Mouse (Mus musculus) myocyte (in vitro differentiated cells): ENCODE measurements at regions not wholly inside any gene's neighbourhood (a gene's known extent, or its start where the extent isn't known, plus 50 kb on each side); places are given as distances from the start of the nearest gene placed in this dataset.

Experiments
- H3K27me3 ChIP-seq: one replicate; pipeline ENCODE4 v1.6.1; 2011; ENCODE audit not compliant: control insufficient read depth, insufficient read depth, insufficient read length
- H3K36me3 ChIP-seq: one replicate; pipeline ENCODE4 v1.6.1; 2011; ENCODE audit not compliant: control insufficient read depth, insufficient read depth
- H3K4me2 ChIP-seq: one replicate; pipeline ENCODE4 v1.6.1; 2011; ENCODE audit warnings: low read depth, control low read depth
- H3K4me3 ChIP-seq: one replicate; pipeline ENCODE4 v1.5.1; 2011; ENCODE audit warnings: mild to moderate bottlenecking, control low read depth, moderate library complexity
- H3K79me2 ChIP-seq: one replicate; pipeline ENCODE4 v1.6.1; 2011; ENCODE audit not compliant: control insufficient read depth, insufficient read depth
- H3ac ChIP-seq: one replicate; pipeline ENCODE4 v1.6.1; 2011; ENCODE audit not compliant: control insufficient read depth, insufficient read length
- CEBPB ChIP-seq: IDR thresholded peaks from 2 replicates; pipeline ENCODE4 v1.6.1; 2011; ENCODE audit warnings: mild to moderate bottlenecking, moderate library complexity; ENCODE audit not compliant: poor library complexity, insufficient read depth, severe bottlenecking
- E2F4 ChIP-seq: IDR thresholded peaks from one replicate; pipeline ENCODE4 v1.6.1; 2011; ENCODE audit warnings: mild to moderate bottlenecking, control low read depth, moderate library complexity; ENCODE audit not compliant: insufficient read depth
- MYOD1 ChIP-seq, 3 experiments: IDR thresholded peaks; one replicate each; pipeline ENCODE4 v1.6.1; 2011; ENCODE audit warnings: control low read depth in 2 of 3, low read depth in 2 of 3, mild to moderate bottlenecking in 2 of 3, moderate library complexity in 1 of 3; ENCODE audit not compliant: insufficient read length in 2 of 3, control insufficient read depth in 1 of 3
- MYOG ChIP-seq, 3 experiments: IDR thresholded peaks; one replicate each; pipeline ENCODE4 v1.6.1; 2011; ENCODE audit warnings: control low read depth in 2 of 3, low read depth in 2 of 3, mild to moderate bottlenecking in 2 of 3; ENCODE audit not compliant: insufficient read length in 2 of 3, control insufficient read depth in 1 of 3, insufficient read depth in 1 of 3
- POLR2AphosphoS2 ChIP-seq: IDR thresholded peaks from one replicate; pipeline ENCODE4 v1.6.1; 2011; ENCODE audit warnings: low read depth, control low read depth; ENCODE audit not compliant: insufficient read length
- REST ChIP-seq: IDR thresholded peaks from one replicate; pipeline ENCODE4 v1.6.1; 2011; ENCODE audit warnings: mild to moderate bottlenecking, control low read depth, moderate library complexity; ENCODE audit not compliant: insufficient read depth, insufficient read length
- SRF ChIP-seq: IDR thresholded peaks from one replicate; pipeline ENCODE4 v1.6.1; 2011; ENCODE audit warnings: low read depth; ENCODE audit not compliant: control insufficient read depth, insufficient read length
- TCF12 ChIP-seq: IDR thresholded peaks from one replicate; pipeline ENCODE4 v1.6.1; 2011; ENCODE audit warnings: mild to moderate bottlenecking, control low read depth; ENCODE audit not compliant: poor library complexity, insufficient read depth, severe bottlenecking
- USF1 ChIP-seq: IDR thresholded peaks from one replicate; pipeline ENCODE4 v1.6.1; 2011; ENCODE audit warnings: low read depth, mild to moderate bottlenecking, control low read depth, moderate library complexity

DNA sequence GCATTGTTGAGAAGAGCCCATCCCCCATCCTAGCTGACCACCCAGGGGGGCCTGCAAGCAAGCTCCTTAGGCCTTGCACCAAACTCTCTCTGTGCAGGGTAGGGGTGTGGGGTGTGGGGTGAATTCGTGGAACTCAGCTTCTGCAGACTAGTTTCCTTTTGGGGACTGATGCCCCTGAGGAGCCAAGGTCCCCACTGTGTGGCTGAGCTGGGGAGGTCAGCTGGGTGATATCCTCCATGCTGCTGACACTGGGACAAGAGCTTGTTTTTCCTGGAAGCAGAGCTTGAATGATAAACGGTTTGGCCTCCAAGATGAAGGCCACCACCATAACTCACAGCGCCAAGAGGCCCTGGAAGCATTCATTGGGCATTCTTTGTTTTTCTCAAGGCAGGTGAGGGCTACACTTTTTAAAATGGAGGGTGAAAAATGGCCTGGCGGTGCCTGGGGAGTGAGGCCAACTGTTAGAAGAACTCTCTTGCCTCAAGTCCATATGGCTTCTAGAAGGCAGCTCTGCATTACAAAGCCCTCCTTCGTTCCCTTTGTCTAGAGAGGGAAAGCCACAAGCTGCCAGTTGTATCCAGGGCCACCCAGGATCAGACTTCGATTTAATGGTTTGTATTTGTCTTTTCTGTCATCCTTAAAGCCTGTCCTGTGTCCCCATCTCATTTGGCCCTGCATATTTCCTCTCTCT, 98.8 kb downstream of the Tle3 start:
- peaks cover 8% of the 10 kb centered on the region for H3K27me3 ChIP-seq
- H3K79me2 ChIP-seq = no peaks in the 10 kb centered on the region
- H3ac ChIP-seq = no peak overlapping the region
- H3K4me2 ChIP-seq = no peak overlapping the region
- H3K4me3 ChIP-seq = no peak overlapping the region
- no peaks in the 10 kb centered on the region for H3K36me3 ChIP-seq
- TF ChIP-seq MYOD1 (IDR thresholded peaks at IDR 0.05; ENCODE audit: control insufficient read depth in 1 of 3, insufficient read length in 2 of 3, low read depth in 2 of 3) (no peak), CEBPB (no peak), SRF (no peak), USF1 (no peak), REST (no peak)

DNA sequence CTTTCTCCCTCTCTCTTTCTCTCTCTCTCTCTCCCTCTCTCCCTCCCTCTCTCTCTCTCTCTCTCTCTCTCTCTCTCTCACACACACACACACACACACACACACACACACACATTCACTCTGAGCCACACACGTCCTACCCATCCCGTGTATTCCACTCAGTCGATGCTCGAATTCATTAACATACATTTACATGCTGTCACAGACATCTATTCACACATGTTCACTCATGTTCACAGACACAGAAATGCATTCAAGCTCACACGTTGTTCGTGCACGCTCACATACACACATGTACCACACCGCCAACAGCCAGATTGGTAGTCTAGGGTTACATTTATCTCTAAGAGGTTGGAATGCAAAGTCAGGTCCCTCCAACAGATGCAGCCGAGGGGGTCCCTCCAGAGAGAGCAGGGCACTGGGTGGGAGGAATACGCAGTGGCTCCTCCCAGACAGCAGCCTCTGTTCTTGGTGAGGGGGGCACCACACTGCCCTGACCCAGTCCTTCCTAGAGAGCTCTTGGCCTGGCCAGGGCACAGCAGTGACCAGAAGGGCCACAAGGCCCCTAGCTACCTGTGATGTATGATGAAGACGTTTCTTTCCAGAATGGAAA, 96.8 kb downstream of the Tle3 start:
- H3K4me2 ChIP-seq = no peak overlapping the region
- no peak overlapping the region for H3ac ChIP-seq
- no peak overlapping the region for H3K4me3 ChIP-seq
- no peaks in the 10 kb centered on the region for H3K36me3 ChIP-seq
- H3K27me3 ChIP-seq = peaks cover 2% of the 10 kb centered on the region
- TF ChIP-seq POLR2AphosphoS2 (no peak), USF1 (no peak), MYOG (IDR thresholded peaks at IDR 0.05; ENCODE audit: control insufficient read depth in 1 of 3, insufficient read depth in 1 of 3, insufficient read length in 2 of 3, low read depth in 2 of 3) (no peak), TCF12 (no peak)
- H3K79me2 ChIP-seq = no peaks in the 10 kb centered on the region

DNA sequence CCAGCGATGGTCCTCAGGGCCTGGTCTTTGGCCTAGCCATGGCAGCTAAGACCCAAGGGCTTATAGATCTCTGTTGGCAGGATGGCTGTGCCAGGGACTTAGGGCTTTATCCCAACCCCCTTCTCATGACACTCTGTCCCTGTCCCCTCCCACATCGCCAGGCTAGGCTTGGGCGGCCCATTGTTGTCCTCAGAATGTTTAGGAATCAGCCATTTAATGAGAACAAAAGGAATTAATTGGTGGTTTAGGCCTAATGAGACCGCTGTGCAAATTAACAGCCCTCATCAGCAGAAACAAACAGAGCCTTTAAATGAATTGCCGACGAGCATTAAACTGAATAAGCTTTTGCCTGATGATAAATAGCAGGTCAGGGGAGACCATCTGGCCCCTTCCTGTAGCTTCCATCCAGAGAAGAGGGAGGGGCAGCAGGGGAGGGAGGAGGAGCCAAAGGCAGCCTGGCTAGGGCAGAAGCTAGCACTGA, 96.2 kb downstream of the Tle3 start:
- H3K27me3 ChIP-seq = no peaks in the 10 kb centered on the region

More for the DNA sequence above, 96.2 kb downstream of the Tle3 start:
- no peaks in the 10 kb centered on the region for H3K79me2 ChIP-seq
- TF ChIP-seq SRF (no peak), E2F4 (no peak), USF1 (no peak), TCF12 (no peak), REST (no peak)
- no peak overlapping the region for H3K4me3 ChIP-seq
- no peak overlapping the region for H3K4me2 ChIP-seq
- H3ac ChIP-seq = no peak overlapping the region
- no peaks in the 10 kb centered on the region for H3K36me3 ChIP-seq
